ENCODE assay signal across 21 mouse cellular contexts in genomic region chr5:107010300-107010699, GRCm38 (mm10). TPM values are rescaled to one million over a fixed set of nuclear protein-coding genes. Genes with fewer than 3 reads are reported as not detected.
DNase-seq lines count a peak whose midpoint lies in the region; ATAC-seq and TF ChIP-seq lines count a peak whose summit lies in the region.
"Had no signal": no experiment of that assay in that cellular context is flagged by ENCODE, and none has a peak within 500 bp of the region (broad histone marks: within the 10 kb centered on the region; RNA-seq: fewer than 3 reads in every experiment).

No protein-coding gene starts in this region.

- H3K27ac ChIP-seq in heart, embryonic 13.5 days (replicated peaks) = 0 out of 2 replicates have a peak overlapping the region, but pooled peaks have one; percentile 10
- H3K27ac ChIP-seq in stomach, postnatal 0 days (replicated peaks) = no peak overlapping the region
- H3K27ac ChIP-seq: embryonic facial prominence, embryonic 13.5 days; gastrocnemius, adult 2 months; hindbrain, embryonic 13.5 days; hindbrain, postnatal 0 days had no signal

- 61% methylated on average over 3 of the region's 3 CpGs for WGBS in heart, embryonic 13.5 days
- WGBS in stomach, postnatal 0 days = 82% methylated on average over 3 of the region's 3 CpGs

- H3K27me3 ChIP-seq in heart, embryonic 13.5 days (replicated peaks) = no peaks in the 10 kb centered on the region
- no peaks in the 10 kb centered on the region for H3K27me3 ChIP-seq in stomach, postnatal 0 days (ENCODE audit: control insufficient read depth, insufficient read depth, low read length)
- H3K27me3 ChIP-seq: embryonic facial prominence, embryonic 13.5 days; heart, embryonic 12.5 days had no signal

- no peak for TF ChIP-seq CTCF in stomach, postnatal 0 days (IDR thresholded peaks at IDR 0.05; ENCODE audit: low read depth)

- DNase-seq in heart, postnatal 36 days = no peak
- DNase-seq in testis, postnatal 10 days (ENCODE audit: low spot score) = peak; percentile 19
- no peak for DNase-seq in testis, postnatal 14 days (ENCODE audit: low spot score)
- DNase-seq in stomach, postnatal 0 days (ENCODE audit: low spot score) = peak; percentile 7
- no peak for DNase-seq in urinary bladder, postnatal 14 days (ENCODE audit: low spot score)
- DNase-seq in cerebellum, adult 11 months = no peak
- DNase-seq: adrenal gland, adult 2 months; adrenal gland, postnatal 25 days; cerebellum, adult 11-12 months; cerebellum, adult 9-10 months; cerebellum, postnatal 25 days; gastrocnemius, adult 2 months; gastrocnemius, postnatal 25 days; heart, adult 18-20 months had no signal

- H3K9ac ChIP-seq in heart, embryonic 13.5 days = no peak overlapping the region
- no peak overlapping the region for H3K9ac ChIP-seq in stomach, postnatal 0 days (ENCODE audit: low read length)
- H3K9ac ChIP-seq: embryonic facial prominence, embryonic 13.5 days; heart, embryonic 12.5 days; hindbrain, embryonic 13.5 days had no signal

- intact Hi-C loops in heart, postnatal 36 days (cut with DNase I) = no loop called here

- H3K4me1 ChIP-seq in heart, embryonic 13.5 days = peaks cover 39% of the 10 kb centered on the region
- peaks cover 6% of the 10 kb centered on the region; the same call in 1 of the 2 replicates for H3K4me1 ChIP-seq in stomach, postnatal 0 days (replicated peaks; ENCODE audit: control insufficient read depth, insufficient read depth)

- peaks cover 17% of the 10 kb centered on the region for H3K9me3 ChIP-seq in heart, embryonic 13.5 days
- H3K9me3 ChIP-seq in stomach, postnatal 0 days (ENCODE audit: control insufficient read depth, low read length) = no peaks in the 10 kb centered on the region

- TF ChIP-seq EP300 in stomach, postnatal 0 days (optimal IDR thresholded peaks at IDR 0.05) = no peak

- ATAC-seq in heart, embryonic 13.5 days (ENCODE audit: extremely low read depth, insufficient number of reproducible peaks, low FRiP score, low TSS enrichment) = no peak
- peak; percentile 61 for ATAC-seq in megakaryocyte, adult 5-6 weeks (ENCODE audit: poor library complexity, severe bottlenecking)
- ATAC-seq in stomach, postnatal 0 days (ENCODE audit: low FRiP score, low TSS enrichment) = no peak
- ATAC-seq: forebrain, embryonic 14.5 days; hindbrain, postnatal 0 days had no signal

- no peaks in the 10 kb centered on the region for H3K36me3 ChIP-seq in heart, embryonic 13.5 days
- H3K36me3 ChIP-seq in stomach, postnatal 0 days (ENCODE audit: control insufficient read depth, insufficient read depth, low read length) = no peaks in the 10 kb centered on the region
- H3K36me3 ChIP-seq: embryonic facial prominence, embryonic 13.5 days; heart, embryonic 12.5 days; hindbrain, embryonic 13.5 days had no signal

- no peak overlapping the region for H3K4me3 ChIP-seq in heart, embryonic 13.5 days
- H3K4me3 ChIP-seq in stomach, postnatal 0 days (ENCODE audit: low read depth, low read length) = no peak overlapping the region
- H3K4me3 ChIP-seq: embryonic facial prominence, embryonic 13.5 days; gastrocnemius, adult 2 months; heart, embryonic 12.5 days; hindbrain, embryonic 13.5 days had no signal

- H3K4me2 ChIP-seq in heart, embryonic 13.5 days = no peak overlapping the region
- H3K4me2 ChIP-seq in stomach, postnatal 0 days (replicated peaks; ENCODE audit: low read depth) = no peak overlapping the region
- H3K4me2 ChIP-seq: embryonic facial prominence, embryonic 13.5 days; heart, embryonic 12.5 days; hindbrain, embryonic 13.5 days had no signal

RNA-seq across cellular contexts. Expression of gene Cdc7, which starts 46.2 kb away (rescaled TPM):
- polyA plus RNA-seq in heart, embryonic 13.5 days (2015; fragmentation: Nextera tagmentation; extraction: Ambion mirVana) = 25.5 and 26.3 TPM in 2 replicates
- under 1 TPM; 0.39 to 0.60 TPM for total RNA-seq in heart, postnatal 36 days (2021)
- 19.6 and 21.5 TPM in 2 replicates for total RNA-seq in megakaryocyte, adult 5-6 weeks (2015)
- 20.5 and 22.7 TPM in 2 replicates for total RNA-seq in megakaryocyte, adult 5-6 weeks (2017)
- polyA plus RNA-seq in stomach, postnatal 0 days (2015; fragmentation: Nextera tagmentation; extraction: Ambion mirVana) = 7.4 and 8.0 TPM in 2 replicates

Comparison
In these comparisons a context has a peak if more than half of its experiments do, and no peak if none do; other contexts are left out.
1. DNase-seq: peak in testis, postnatal 10 days (single experiment) and stomach, postnatal 0 days (single experiment); none in heart, postnatal 36 days (0 of 2), testis, postnatal 14 days (single experiment), urinary bladder, postnatal 14 days (single experiment) and cerebellum, adult 11 months (single experiment).
2. RNA of gene Cdc7, which starts 46.2 kb away (total RNA-seq): 19.6 to 22.7 TPM in megakaryocyte, adult 5-6 weeks; 0.39 to 0.60 TPM in heart, postnatal 36 days; every median in the first group is over 10 times any median in the second.